Mouse (Mus musculus) midbrain, postnatal 0 days (tissue): ENCODE data around the gene Nfam1. TPM values are rescaled to one million over a fixed set of nuclear protein-coding genes. Genes with fewer than 3 reads are reported as not detected.

Source experiments
- ATAC-seq: fragments of 200-750 bp; cut with Nextera tagmentation; 2 replicates; pipeline ENCODE4 v1.8.0; 2017; ENCODE audit warnings: moderate number of reproducible peaks, mild to moderate bottlenecking, moderate TSS enrichment, moderate library complexity; ENCODE audit not compliant: low FRiP score
- DNase-seq: peaks from one replicate; pipeline ENCODE4 v3.0.0-alpha.2; 2015; ENCODE audit warnings: low spot score
- H3K27ac ChIP-seq: fragments of 300-500 bp; sonication (generic); 2 replicates; pipeline ENCODE4 v1.5.1; 2014; ENCODE audit warnings: low read depth, mild to moderate bottlenecking, low read length, mixed read lengths
- H3K27me3 ChIP-seq: fragments of 300-500 bp; sonication (generic); 2 replicates; pipeline ENCODE4 v1.6.1; 2014; ENCODE audit warnings: low read length, control low read depth, mixed read lengths; ENCODE audit not compliant: insufficient read depth
- H3K36me3 ChIP-seq: fragments of 300-500 bp; sonication (generic); 2 replicates; pipeline ENCODE4 v1.6.1; 2014; ENCODE audit warnings: low read length, control low read depth, mixed read lengths; ENCODE audit not compliant: insufficient read depth
- H3K4me1 ChIP-seq: fragments of 300-500 bp; sonication (generic); 2 replicates; pipeline ENCODE4 v1.6.1; 2014; ENCODE audit warnings: mild to moderate bottlenecking, control low read depth, antibody characterized with exemption, low read length, mixed read lengths; ENCODE audit not compliant: insufficient read depth
- H3K4me2 ChIP-seq: fragments of 300-500 bp; sonication (generic); 2 replicates; pipeline ENCODE4 v1.6.1; 2014; ENCODE audit warnings: low read depth, mild to moderate bottlenecking, low read length, mixed read lengths; ENCODE audit not compliant: poor library complexity, severe bottlenecking
- H3K4me3 ChIP-seq: fragments of 300-500 bp; sonication (generic); 2 replicates; pipeline ENCODE4 v1.5.1; 2014; ENCODE audit warnings: low read depth, mild to moderate bottlenecking, low read length, moderate library complexity
- H3K9ac ChIP-seq: fragments of 300-500 bp; sonication (generic); replicated peaks from 2 replicates; pipeline ENCODE4 v1.6.1; 2014; ENCODE audit warnings: mild to moderate bottlenecking, low read length, moderate library complexity, mixed read lengths; ENCODE audit not compliant: poor library complexity, severe bottlenecking
- H3K9me3 ChIP-seq: fragments of 300-500 bp; sonication (generic); 2 replicates; pipeline ENCODE4 v1.6.1; 2016; ENCODE audit warnings: low read length, control low read depth
- CTCF ChIP-seq: IDR thresholded peaks from 2 replicates; pipeline ENCODE4 v1.5.1; 2016; ENCODE audit warnings: antibody characterized with exemption, mild to moderate bottlenecking
- WGBS: fragments of 180-500 bp; shearing (Covaris S2); extraction: QIAGEN DNeasy Blood & Tissue Kit; methylation state at CpG from one replicate; pipeline ENCODE4 v1.1.7; 2014; 5-methylcytosine and 5-hydroxymethylcytosine counted together
- polyA plus RNA-seq: library from polyadenylated mRNA; unstranded; fragments of >200 nt; fragmentation: Nextera tagmentation; extraction: Ambion mirVana; gene quantifications from 2 replicates; pipeline ENCODE4 v1.2.1, GENCODE M21; 2015
- total RNA-seq: library from RNA; depleted of rRNA; stranded (reverse); fragments of >200 nt; gene quantifications from 2 replicates; pipeline ENCODE4 v1.2.3, GENCODE M21; 2014

Nfam1 gene
- total and polyA plus RNA-seq, 2 experiments from 2014 or later: 1.9 to 4.1 TPM

GRCm38 (mm10) chr15:82981676-82982520, 51.2 kb downstream of the Nfam1 start:
- peak overlapping the region; percentile 52 for H3K4me2 ChIP-seq
- no peaks in the 10 kb centered on the region for H3K9me3 ChIP-seq
- no peak for DNase-seq
- no peak overlapping the region for H3K4me3 ChIP-seq
- H3K36me3 ChIP-seq: no peaks in the 10 kb centered on the region
- H3K4me1 ChIP-seq: peaks cover 29% of the 10 kb centered on the region; the same call in 1 of the 2 replicates
- 29% methylated on average over 15 of the region's 15 CpGs for WGBS
- no peaks in the 10 kb centered on the region; the same call in 1 of the 2 replicates for H3K27me3 ChIP-seq
- H3K27ac ChIP-seq: peak overlapping the region; percentile 81
- no peak for ATAC-seq
- TF ChIP-seq CTCF: no peak
- H3K9ac ChIP-seq: peak overlapping the region; percentile 56

- no peak for TF ChIP-seq CTCF
- no peaks in the 10 kb centered on the region for H3K9me3 ChIP-seq
- 92% methylated on average over 1 of the region's 1 CpGs for WGBS
Measured at GRCm38 (mm10) chr15:82979531-82979930, 53.6 kb downstream of the Nfam1 start.

GRCm38 (mm10) chr15:82974471-82974870, 58.6 kb downstream of the Nfam1 start:
- no peaks in the 10 kb centered on the region for H3K9me3 ChIP-seq
- H3K9ac ChIP-seq: no peak overlapping the region
- no peak overlapping the region for H3K27ac ChIP-seq
- no peak for ATAC-seq
- no peaks in the 10 kb centered on the region for H3K4me1 ChIP-seq
- H3K27me3 ChIP-seq: no peaks in the 10 kb centered on the region
- no peak overlapping the region for H3K4me2 ChIP-seq
- no peak overlapping the region for H3K4me3 ChIP-seq
- DNase-seq: no peak
- WGBS: 71% methylated on average over 1 of the region's 1 CpGs
- TF ChIP-seq CTCF: no peak
- H3K36me3 ChIP-seq: no peaks in the 10 kb centered on the region

More at GRCm38 (mm10) chr15:82979531-82979930, 53.6 kb downstream of the Nfam1 start:
- no peak overlapping the region for H3K4me2 ChIP-seq
- H3K4me3 ChIP-seq: no peak overlapping the region
- no peaks in the 10 kb centered on the region; the same call in 1 of the 2 replicates for H3K27me3 ChIP-seq
- no peak overlapping the region for H3K9ac ChIP-seq
- DNase-seq: no peak
- H3K36me3 ChIP-seq: no peaks in the 10 kb centered on the region
- no peak for ATAC-seq
- H3K4me1 ChIP-seq: peaks cover 20% of the 10 kb centered on the region; the same call in 1 of the 2 replicates
- no peak overlapping the region for H3K27ac ChIP-seq

- Histone ChIP-seq H3K36me3 (no peaks in the 10 kb centered on the region), H3K4me1 (peaks cover 10% of the 10 kb centered on the region), H3K27me3 (no peaks in the 10 kb centered on the region), H3K9ac (no peak overlapping the region; the same call in 1 of the 2 replicates), H3K9me3 (no peaks in the 10 kb centered on the region), H3K4me2 (no peak overlapping the region), H3K4me3 (no peak overlapping the region), H3K27ac (no peak overlapping the region)
- DNase-seq (no peak), ATAC-seq (no peak)
- TF ChIP-seq CTCF: no peak
- 44% methylated on average over 6 of the region's 6 CpGs for WGBS
Measured at GRCm38 (mm10) chr15:82969206-82969721, 63.8 kb downstream of the Nfam1 start.

- Histone ChIP-seq H3K27ac (no peak overlapping the region), H3K36me3 (no peaks in the 10 kb centered on the region), H3K4me1 (peaks cover 10% of the 10 kb centered on the region), H3K9me3 (no peaks in the 10 kb centered on the region), H3K4me2 (peak overlapping the region; percentile 48), H3K27me3 (no peaks in the 10 kb centered on the region), H3K9ac (peak overlapping the region; percentile 39; the same call in 1 of the 2 replicates), H3K4me3 (peak overlapping the region; percentile 20)
- WGBS: 2% methylated on average over 20 of the region's 22 CpGs
- ATAC-seq: peak; percentile 44; the same call in 1 of the 2 replicates
- peak; percentile 27; the same call in 1 of the 2 replicates for TF ChIP-seq CTCF
- peak; percentile 74 for DNase-seq
Measured at GRCm38 (mm10) chr15:82968449-82968848, 64.7 kb downstream of the Nfam1 start.

- ATAC-seq: no peak
Measured at GRCm38 (mm10) chr15:82967947-82968346, 65.2 kb downstream of the Nfam1 start.

More at GRCm38 (mm10) chr15:82967947-82968346, 65.2 kb downstream of the Nfam1 start:
- no peak overlapping the region for H3K4me3 ChIP-seq
- 34% methylated on average over 6 of the region's 6 CpGs for WGBS
- no peaks in the 10 kb centered on the region for H3K36me3 ChIP-seq
- H3K27ac ChIP-seq: no peak overlapping the region
- TF ChIP-seq CTCF: no peak
- H3K4me2 ChIP-seq: peak overlapping the region; percentile 48
- no peak overlapping the region for H3K9ac ChIP-seq
- H3K9me3 ChIP-seq: no peaks in the 10 kb centered on the region
- H3K4me1 ChIP-seq: peaks cover 10% of the 10 kb centered on the region
- H3K27me3 ChIP-seq: no peaks in the 10 kb centered on the region
- no peak for DNase-seq
